Mouse (Mus musculus) thymus, adult 2 months (tissue): Measurements from ENCODE around the gene Gm11237.
"Not testable (repeated sequence)": the region's sequence is repeated elsewhere in the genome, so short reads cannot be mapped to it uniquely, and the experiment has no call there.

Source experiments
- CTCF ChIP-seq: fragments of 200-500 bp; IDR thresholded peaks from 2 replicates; pipeline ENCODE4 v1.5.1; 2012; ENCODE audit warnings: mild to moderate bottlenecking, control low read depth, low read length, moderate library complexity, borderline replicate concordance; ENCODE audit not compliant: control insufficient read depth, poor library complexity, insufficient read depth; ENCODE audit errors: extremely low read depth
- POLR2A ChIP-seq: fragments of 200-500 bp; IDR thresholded peaks from 2 replicates; pipeline ENCODE4 v1.6.1; 2012; ENCODE audit warnings: mild to moderate bottlenecking, low read length, control low read depth, moderate library complexity; ENCODE audit not compliant: control insufficient read depth, poor library complexity, insufficient read depth; ENCODE audit errors: extremely low read depth

DNA sequence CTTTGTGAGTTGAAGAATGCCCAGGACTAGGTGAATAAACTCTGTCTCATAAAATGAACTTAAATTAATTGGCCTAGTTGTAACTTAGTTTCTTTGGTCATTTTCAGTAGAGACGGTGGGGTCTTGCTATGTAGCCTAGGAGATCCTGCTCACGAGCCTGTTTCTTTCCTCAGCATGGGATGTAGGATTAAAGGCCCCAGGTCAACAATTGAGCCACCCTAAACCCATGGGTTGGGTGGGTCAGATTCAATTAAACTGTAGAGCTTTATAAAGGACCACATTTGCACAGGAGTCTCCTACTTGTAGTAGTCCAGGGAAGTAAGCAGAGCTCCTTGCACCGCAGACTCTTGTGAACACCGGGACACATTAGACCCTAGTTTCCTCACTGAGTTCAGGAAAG, 15.0 kb downstream of the Gm11237 start, which contains the start of gene Gm11236:
- TF ChIP-seq CTCF, POLR2A: not testable (repeated sequence)
